Mouse (Mus musculus): ENCODE data around the gene Mrpl11. TPM values are rescaled to one million over a fixed set of nuclear protein-coding genes. Genes with fewer than 3 reads are reported as not detected.
"Not testable (repeated sequence)": the region's sequence is repeated elsewhere in the genome, so short reads cannot be mapped to it uniquely, and the experiment has no call there.

The Mrpl11 gene
- polyA plus RNA-seq, 1 experiment from 2014 or later, result 108 TPM

DNA sequence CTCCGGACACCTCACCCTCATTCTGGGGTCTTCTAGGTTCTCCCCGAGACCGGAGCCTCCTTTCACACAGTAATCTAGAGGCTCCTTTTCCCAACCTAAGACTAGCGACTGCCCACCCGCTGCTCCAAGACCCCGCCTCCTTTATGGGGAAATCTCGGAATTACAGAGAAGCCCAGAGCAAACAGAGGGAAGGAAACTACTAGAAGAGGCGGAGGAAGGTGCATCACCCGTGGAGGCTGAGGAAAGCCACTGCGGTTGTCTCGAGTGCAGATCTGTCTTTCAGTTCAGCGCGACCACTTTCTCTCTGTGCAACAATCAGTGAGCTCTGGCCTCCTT lies 18.7 kb upstream of the Mrpl11 start:
- Histone ChIP-seq H3K4me3 (replicated peaks) (peak overlapping the region; percentile 68), H3K9ac (peak overlapping the region; percentile 64), H3K36me3 (no peaks in the 10 kb centered on the region), H3K9me3 (replicated peaks) (no peaks in the 10 kb centered on the region), H3K27ac (0 out of 2 replicates have a peak overlapping the region, but pooled peaks have one; percentile 42), H3K4me2 (peak overlapping the region; percentile 98), H3K4me1 (peaks cover 20% of the 10 kb centered on the region), H3K27me3 (peaks cover 19% of the 10 kb centered on the region)
- peak; percentile 61; the same call in 1 of the 2 replicates for ATAC-seq (replicated peaks; ENCODE audit: low FRiP score)
- 5% methylated on average over 13 of the region's 13 CpGs for WGBS

DNA sequence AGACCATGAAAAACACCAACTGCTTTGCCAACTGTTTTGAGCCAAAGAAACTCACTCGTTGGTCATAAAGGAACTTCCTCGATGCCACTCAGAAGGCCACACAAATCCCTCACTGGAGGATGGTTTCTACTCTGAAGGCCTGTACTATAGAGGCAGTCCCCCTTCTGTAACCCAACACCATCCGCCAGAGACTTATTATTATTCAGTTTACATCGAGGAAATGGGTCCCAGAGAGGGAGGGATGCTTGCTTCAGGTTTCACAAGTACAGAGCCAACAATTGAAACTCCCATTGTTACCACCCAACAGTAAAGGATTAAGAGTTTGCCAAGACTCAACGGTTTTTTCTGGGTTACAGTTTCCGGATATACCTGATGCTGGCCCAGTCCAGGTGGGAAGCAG lies 16.4 kb upstream of the Mrpl11 start:
- WGBS, result 32% methylated on average over 6 of the region's 6 CpGs
- Histone ChIP-seq H3K9me3 (replicated peaks) (no peaks in the 10 kb centered on the region), H3K4me2 (no peak overlapping the region), H3K4me1 (peaks cover 23% of the 10 kb centered on the region), H3K4me3 (replicated peaks) (no peak overlapping the region), H3K27me3 (peaks cover 19% of the 10 kb centered on the region), H3K9ac (no peak overlapping the region), H3K36me3 (no peaks in the 10 kb centered on the region), H3K27ac (no peak overlapping the region)
- no peak for ATAC-seq (replicated peaks; ENCODE audit: low FRiP score)

DNA sequence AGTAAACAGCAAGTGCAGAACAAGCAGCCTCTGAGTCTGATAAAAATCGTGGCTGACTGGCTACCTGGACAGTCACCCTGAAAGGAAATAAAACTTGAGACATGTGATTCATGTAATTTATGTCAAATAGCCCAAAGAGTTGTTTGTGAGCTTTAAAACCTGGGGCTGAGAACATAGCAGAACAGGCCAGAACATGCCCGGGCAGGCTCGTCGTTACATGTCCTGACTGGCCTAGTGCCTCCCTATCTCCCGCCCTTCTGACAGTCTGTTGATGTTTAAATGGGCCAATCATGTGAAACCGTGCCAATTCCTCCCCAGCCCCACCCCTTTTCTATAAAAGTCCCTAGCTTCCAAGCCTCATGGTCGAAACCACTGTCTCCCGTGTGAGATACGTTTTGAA lies 13.3 kb upstream of the Mrpl11 start:
- H3K4me3 ChIP-seq (replicated peaks); H3K9me3 ChIP-seq (replicated peaks); H3K36me3 ChIP-seq; H3K27me3 ChIP-seq; H3K4me2 ChIP-seq; H3K9ac ChIP-seq; ATAC-seq (replicated peaks; ENCODE audit: low FRiP score): not testable (repeated sequence)
- 66% methylated on average over 9 of the region's 9 CpGs for WGBS
- Histone ChIP-seq H3K27ac (peak overlapping the region; percentile 41; the same call in 1 of the 2 replicates), H3K4me1 (peaks cover 11% of the 10 kb centered on the region; the same call in 1 of the 2 replicates)

DNA sequence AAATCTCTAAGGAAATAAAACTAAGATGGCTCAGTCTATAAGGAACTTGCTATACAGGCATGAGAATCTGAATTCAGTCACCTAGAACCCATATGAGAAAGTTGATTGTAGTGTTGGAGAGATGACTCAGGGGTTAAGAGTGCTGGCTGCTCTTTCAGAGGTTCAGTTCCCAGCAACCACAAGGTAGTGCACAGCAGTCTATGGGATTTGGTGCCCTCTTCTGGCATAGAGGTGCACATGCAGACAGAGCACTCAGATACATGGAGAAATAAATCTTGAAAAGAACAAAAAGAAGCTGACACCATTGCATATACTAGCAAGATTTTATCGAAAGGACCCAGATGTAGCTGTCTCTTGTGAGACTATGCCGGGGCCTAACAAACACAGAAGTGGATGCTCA lies 6.3 kb downstream of the Mrpl11 start:
- Histone ChIP-seq H3K4me3 (replicated peaks) (no peak overlapping the region), H3K27ac (no peak overlapping the region), H3K4me1 (peaks cover 2% of the 10 kb centered on the region), H3K9me3 (replicated peaks) (no peaks in the 10 kb centered on the region), H3K9ac (no peak overlapping the region), H3K4me2 (no peak overlapping the region), H3K27me3 (no peaks in the 10 kb centered on the region), H3K36me3 (peaks cover 45% of the 10 kb centered on the region)
- no peak for ATAC-seq (replicated peaks; ENCODE audit: low FRiP score)
- WGBS, result 92% methylated on average over 2 of the region's 2 CpGs

DNA sequence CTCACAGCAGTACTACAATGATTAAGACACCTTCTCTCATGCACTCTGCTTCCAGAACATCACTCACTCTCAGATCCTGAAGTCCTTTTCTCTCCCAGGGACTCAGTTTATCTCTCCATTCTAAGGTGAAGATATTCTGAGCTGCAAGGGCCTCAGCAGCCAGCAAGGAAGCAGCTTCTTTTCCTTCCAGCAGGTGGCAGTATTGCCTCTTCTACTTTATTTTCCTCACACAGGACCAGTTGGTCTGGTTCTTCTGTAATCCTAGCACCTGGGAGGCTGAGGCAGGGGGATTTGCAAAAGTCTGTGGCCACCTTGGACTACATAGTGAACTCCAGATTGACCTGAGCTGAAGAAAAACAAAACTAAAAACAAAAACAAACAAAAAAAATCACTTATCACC lies 19.8 kb downstream of the Mrpl11 start:
- no peaks in the 10 kb centered on the region for H3K36me3 ChIP-seq
- no peaks in the 10 kb centered on the region for H3K9me3 ChIP-seq (replicated peaks)
- peaks cover 39% of the 10 kb centered on the region for H3K27me3 ChIP-seq
- H3K4me2 ChIP-seq, result no peak overlapping the region
- H3K4me1 ChIP-seq, result no peaks in the 10 kb centered on the region
- H3K9ac ChIP-seq, result no peak overlapping the region
- no peak overlapping the region for H3K4me3 ChIP-seq (replicated peaks)
- H3K27ac ChIP-seq, result no peak overlapping the region
- ATAC-seq (replicated peaks; ENCODE audit: low FRiP score), result no peak

DNA sequence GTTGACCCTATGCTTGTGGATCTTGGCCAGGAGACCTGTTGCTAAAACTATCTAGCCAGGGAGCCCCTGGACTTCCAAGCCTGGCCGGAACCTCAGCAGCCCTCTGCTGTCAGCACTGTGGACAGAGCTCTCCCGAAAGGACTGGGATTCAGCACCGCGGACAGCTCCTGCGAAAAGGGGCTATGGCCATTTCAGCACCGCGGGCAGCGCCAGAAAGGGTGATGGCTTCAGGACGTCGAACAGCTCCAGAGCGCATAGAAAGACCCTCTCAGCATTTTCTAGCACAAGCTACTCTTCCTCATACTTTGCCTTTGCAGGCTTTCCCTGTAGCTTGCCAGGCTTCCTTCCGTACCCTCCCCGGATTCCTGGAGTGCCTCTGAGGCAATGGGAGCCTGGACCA lies 27.1 kb downstream of the Mrpl11 start:
- Histone ChIP-seq H3K27ac (no peak overlapping the region), H3K4me1 (peaks cover 3% of the 10 kb centered on the region), H3K36me3 (no peaks in the 10 kb centered on the region), H3K27me3 (peaks cover 74% of the 10 kb centered on the region), H3K4me2 (no peak overlapping the region), H3K4me3 (replicated peaks) (no peak overlapping the region), H3K9ac (no peak overlapping the region), H3K9me3 (replicated peaks) (no peaks in the 10 kb centered on the region)
- whole genome bisulfite sequencing, result 4% methylated on average over 13 of the region's 13 CpGs
- 0 out of 2 replicates have a peak, but pooled peaks have one; percentile 56 for ATAC-seq (replicated peaks; ENCODE audit: low FRiP score)

DNA sequence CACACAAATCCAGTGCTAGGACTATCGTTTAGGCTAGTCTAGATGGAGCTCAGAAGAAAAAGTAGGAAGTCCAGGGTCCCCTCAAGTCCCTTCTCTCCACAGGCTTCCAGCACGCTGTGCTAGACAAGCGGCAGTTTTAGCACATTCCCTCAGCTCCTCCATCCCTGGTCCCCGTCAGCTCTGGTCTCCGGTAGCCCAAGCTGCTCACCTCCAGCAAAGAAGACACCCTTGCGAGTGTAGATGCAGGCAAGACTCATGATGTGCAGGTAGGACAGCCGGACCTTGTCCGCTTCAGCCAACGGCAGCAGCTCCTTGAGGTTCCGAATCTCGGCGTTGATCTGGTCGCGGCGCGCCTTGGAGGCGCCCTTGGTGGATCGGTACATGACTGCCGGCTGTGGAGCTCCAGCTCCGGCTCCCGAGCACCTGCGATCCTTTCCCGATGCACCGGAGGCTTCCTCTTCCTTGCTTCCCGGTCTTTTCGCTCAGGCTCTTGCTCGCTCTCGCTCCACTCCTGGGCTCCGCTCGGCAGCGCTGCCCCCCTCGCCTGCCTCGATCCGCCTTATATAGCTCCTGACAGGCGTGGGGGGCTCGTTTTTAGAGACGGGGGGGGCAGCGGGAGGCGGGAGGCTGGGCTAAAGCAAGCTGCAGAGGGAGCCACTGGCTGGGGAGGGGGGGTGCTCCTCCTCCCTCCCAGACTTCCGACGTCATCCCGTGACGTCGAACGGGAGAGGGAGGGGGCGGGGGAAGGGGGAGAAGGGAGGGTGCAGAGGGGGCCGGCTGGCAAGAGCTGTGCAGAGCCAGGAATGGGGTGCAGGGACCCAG lies 27.7 kb downstream of the Mrpl11 start:
- 18% methylated on average over 47 of the region's 47 CpGs for WGBS
- Histone ChIP-seq H3K9ac (no peak overlapping the region), H3K9me3 (replicated peaks) (no peaks in the 10 kb centered on the region), H3K4me3 (replicated peaks) (no peak overlapping the region), H3K27ac (no peak overlapping the region), H3K36me3 (no peaks in the 10 kb centered on the region), H3K4me2 (no peak overlapping the region), H3K4me1 (peaks cover 3% of the 10 kb centered on the region), H3K27me3 (peaks cover 74% of the 10 kb centered on the region)
- ATAC-seq (replicated peaks; ENCODE audit: low FRiP score), result no peak

DNA sequence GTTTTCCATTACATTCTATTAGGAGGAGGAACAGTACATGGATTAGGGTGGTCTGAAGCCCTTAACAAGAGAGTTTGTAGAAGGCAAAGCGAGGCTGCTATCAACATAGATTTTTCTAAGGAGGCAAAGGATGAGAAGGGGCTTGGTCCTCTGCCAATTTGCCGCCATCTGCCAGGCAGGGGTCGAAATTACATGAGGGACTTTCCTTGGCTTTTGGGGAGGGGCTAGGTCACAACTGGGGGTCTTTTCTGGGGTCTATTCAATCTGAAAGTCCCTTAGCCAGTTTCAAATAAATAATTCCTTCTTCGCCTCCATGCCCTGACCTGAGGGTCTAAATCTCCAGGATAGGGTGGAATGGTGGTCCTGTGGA lies 28.3 kb downstream of the Mrpl11 start, which contains the start of gene Npas4:
Gene Npas4 (minus strand): TSS at position 61 of the 370 bp plus-strand sequence.
- no peak within 1 kb of the TSS for H3K27ac ChIP-seq
- peaks cover 3% of the 10 kb centered on the region for H3K4me1 ChIP-seq
- H3K4me2 ChIP-seq, result no peak within 1 kb of the TSS; the same call in 1 of the 2 replicates
- ATAC-seq (replicated peaks; ENCODE audit: low FRiP score), result no peak
- no peak within 1 kb of the TSS for H3K9ac ChIP-seq
- H3K4me3 ChIP-seq (replicated peaks), result no peak within 1 kb of the TSS
- H3K9me3 ChIP-seq (replicated peaks), result no peaks in the 10 kb centered on the region
- H3K27me3 ChIP-seq, result peaks cover 73% of the 10 kb centered on the region
- WGBS, result 16% methylated on average over 4 of the region's 4 CpGs
- H3K36me3 ChIP-seq, result no peaks in the 10 kb centered on the region

DNA sequence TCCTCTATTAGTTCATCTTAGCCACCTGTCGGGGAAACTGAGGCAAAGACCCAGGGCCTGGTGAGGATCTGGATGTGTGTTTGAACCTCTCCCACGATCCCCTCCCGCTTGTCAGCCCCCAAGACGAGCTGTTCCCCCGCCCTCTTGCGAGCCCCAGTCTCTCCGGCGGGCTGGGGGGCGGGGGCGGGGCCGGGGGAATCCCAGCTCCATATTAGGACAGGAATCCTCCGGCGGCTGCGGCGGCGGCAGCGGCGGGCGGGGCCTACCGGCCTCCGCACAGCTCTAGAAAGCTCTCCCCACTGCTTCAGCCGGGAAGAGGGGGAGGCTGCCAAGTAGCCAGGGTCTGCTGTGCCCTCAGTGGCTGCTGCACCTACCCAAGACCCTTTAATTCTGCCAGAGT lies 28.8 kb downstream of the Mrpl11 start:
- H3K27ac ChIP-seq, result no peak overlapping the region
- H3K9me3 ChIP-seq (replicated peaks), result no peaks in the 10 kb centered on the region
- no peaks in the 10 kb centered on the region for H3K36me3 ChIP-seq
- no peak for ATAC-seq (replicated peaks; ENCODE audit: low FRiP score)
- peaks cover 74% of the 10 kb centered on the region for H3K27me3 ChIP-seq
- H3K4me2 ChIP-seq, result no peak overlapping the region; the same call in 1 of the 2 replicates
- peaks cover 3% of the 10 kb centered on the region for H3K4me1 ChIP-seq
- H3K9ac ChIP-seq, result no peak overlapping the region
- H3K4me3 ChIP-seq (replicated peaks), result no peak overlapping the region
- WGBS, result under 1% methylated on average over 22 of the region's 22 CpGs

DNA sequence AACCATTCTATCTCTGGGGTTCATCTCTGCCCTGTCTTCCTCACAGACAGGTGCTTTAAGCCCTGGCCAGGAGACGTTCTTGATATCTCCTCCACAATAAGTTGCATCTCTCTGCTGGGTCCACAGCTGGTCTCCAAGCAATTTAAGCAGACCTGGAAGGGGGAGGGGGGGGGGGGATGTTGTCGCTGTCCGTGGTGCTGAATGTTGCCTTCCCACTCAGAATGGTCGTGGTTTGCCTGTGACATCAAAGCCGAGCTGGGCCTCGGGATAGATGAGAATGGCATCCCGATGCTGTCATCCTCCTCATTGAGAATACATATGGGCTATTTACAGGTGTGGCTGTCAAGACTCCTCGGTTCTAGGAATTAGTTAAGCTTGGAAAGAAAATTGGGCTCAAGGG lies 30.4 kb downstream of the Mrpl11 start:
- Histone ChIP-seq H3K4me1 (peaks cover 3% of the 10 kb centered on the region), H3K4me3 (replicated peaks) (no peak overlapping the region), H3K9me3 (replicated peaks) (no peaks in the 10 kb centered on the region), H3K27ac (no peak overlapping the region), H3K36me3 (no peaks in the 10 kb centered on the region), H3K9ac (no peak overlapping the region), H3K4me2 (no peak overlapping the region), H3K27me3 (peaks cover 78% of the 10 kb centered on the region)
- 14% methylated on average over 8 of the region's 8 CpGs for WGBS
- no peak for ATAC-seq (replicated peaks; ENCODE audit: low FRiP score)

DNA sequence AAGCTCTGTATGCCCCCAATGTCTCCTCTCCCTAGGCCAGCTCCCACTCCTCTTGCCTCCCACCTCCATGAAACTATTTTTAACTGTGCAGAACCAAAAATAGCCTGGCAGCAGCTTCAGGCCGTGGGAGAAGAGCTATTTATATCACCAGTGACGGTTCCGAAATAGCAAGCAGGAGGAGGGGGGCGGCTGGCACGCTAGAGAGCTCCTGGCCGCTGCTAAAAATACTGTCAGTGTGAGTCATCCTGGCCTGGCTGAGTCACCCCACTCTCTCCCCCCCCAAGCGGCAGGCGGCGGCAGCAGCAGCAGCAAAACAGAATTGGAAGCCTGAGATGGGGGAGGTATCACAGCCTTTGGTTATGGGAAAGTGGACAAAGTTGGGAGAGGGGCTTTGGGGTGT lies 31.0 kb downstream of the Mrpl11 start:
- no peak overlapping the region for H3K4me3 ChIP-seq (replicated peaks)
- no peak for ATAC-seq (replicated peaks; ENCODE audit: low FRiP score)
- peaks cover 78% of the 10 kb centered on the region for H3K27me3 ChIP-seq
- no peak overlapping the region for H3K9ac ChIP-seq
- H3K4me2 ChIP-seq, result no peak overlapping the region
- no peak overlapping the region for H3K27ac ChIP-seq
- 5% methylated on average over 9 of the region's 9 CpGs for WGBS
- no peaks in the 10 kb centered on the region for H3K36me3 ChIP-seq
- no peaks in the 10 kb centered on the region for H3K9me3 ChIP-seq (replicated peaks)
- H3K4me1 ChIP-seq, result peaks cover 3% of the 10 kb centered on the region

DNA sequence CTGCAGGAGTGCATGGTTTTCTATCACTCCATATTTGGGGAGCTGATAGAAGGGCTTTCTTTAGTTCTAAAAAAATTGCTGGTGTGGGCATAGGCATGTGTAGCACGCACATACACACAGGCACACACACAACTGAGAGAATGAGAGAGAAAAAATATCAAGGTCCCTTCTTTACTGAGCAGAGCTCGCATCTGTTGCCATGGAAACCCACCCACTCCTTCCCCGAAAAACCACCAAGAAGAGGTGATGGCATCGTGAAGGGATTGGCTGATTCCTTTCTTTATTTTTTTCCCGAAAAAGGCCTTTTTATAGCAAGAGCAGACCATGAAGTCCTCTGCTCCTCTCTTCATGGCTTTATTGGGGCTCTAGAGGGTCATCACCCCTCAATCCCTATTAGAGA lies 32.1 kb downstream of the Mrpl11 start:
- no peak overlapping the region for H3K9ac ChIP-seq
- no peak overlapping the region for H3K27ac ChIP-seq
- peaks cover 3% of the 10 kb centered on the region for H3K4me1 ChIP-seq
- H3K4me2 ChIP-seq, result no peak overlapping the region
- no peaks in the 10 kb centered on the region for H3K9me3 ChIP-seq (replicated peaks)
- 63% methylated on average over 5 of the region's 5 CpGs for WGBS
- ATAC-seq (replicated peaks; ENCODE audit: low FRiP score), result no peak
- H3K27me3 ChIP-seq, result peaks cover 87% of the 10 kb centered on the region
- H3K4me3 ChIP-seq (replicated peaks), result no peak overlapping the region
- no peaks in the 10 kb centered on the region for H3K36me3 ChIP-seq

Data from kidney, embryonic 15.5 days (tissue).